Mouse (Mus musculus) small intestine, adult 2 months (tissue): ENCODE results near the gene Gm7579.

Source experiments
- CTCF ChIP-seq: fragments of 200-500 bp; IDR thresholded peaks from 2 replicates; pipeline ENCODE4 v1.5.1; 2012; ENCODE audit warnings: low read depth, mild to moderate bottlenecking, control low read depth, inconsistent platforms, low read length, moderate library complexity, mixed read lengths; ENCODE audit not compliant: insufficient replicate concordance, insufficient read length; ENCODE audit errors: extremely low read depth
- POLR2A ChIP-seq: fragments of 200-500 bp; IDR thresholded peaks from 2 replicates; pipeline ENCODE4 v1.6.1; 2012; ENCODE audit warnings: low read depth, mild to moderate bottlenecking, control low read depth, inconsistent platforms, low read length, moderate library complexity

DNA sequence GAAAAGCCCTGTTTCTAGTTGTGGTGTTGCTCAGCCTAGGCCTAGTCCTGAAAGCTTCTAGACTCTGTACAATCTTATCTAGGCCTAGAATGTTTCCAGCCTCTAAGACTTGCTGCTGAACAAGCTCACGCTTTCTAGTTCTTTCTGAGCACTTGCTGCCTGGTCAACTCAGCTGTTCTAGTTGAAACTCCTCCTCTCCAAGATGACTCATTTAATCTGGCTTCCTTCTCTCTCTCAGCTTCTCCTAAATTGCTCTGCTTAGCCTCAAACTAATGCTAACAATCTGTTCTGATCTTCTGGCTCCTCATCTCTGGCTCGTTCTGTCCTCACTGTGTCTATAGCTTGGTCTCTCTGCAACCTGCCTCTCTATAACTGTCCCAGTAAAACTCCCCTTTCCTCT, 12.9 kb upstream of the Gm7579 start:
- TF ChIP-seq POLR2A (no peak), CTCF (no peak)
